Mouse (Mus musculus) liver, adult 2 months (tissue): Measurements from ENCODE around the gene Cdr2.
"Not testable (repeated sequence)": the region's sequence is repeated elsewhere in the genome, so short reads cannot be mapped to it uniquely, and the experiment has no call there.

ENCODE experiments used
- CTCF ChIP-seq: fragments of 200-500 bp; IDR thresholded peaks from 2 replicates; pipeline ENCODE4 v1.5.1; 2011; ENCODE audit warnings: low read depth, low read length, control low read depth
- POLR2A ChIP-seq: fragments of 200-500 bp; IDR thresholded peaks from 2 replicates; pipeline ENCODE4 v1.6.1; 2011; ENCODE audit warnings: low read length, control low read depth; ENCODE audit not compliant: insufficient read depth; ENCODE audit errors: extremely low read depth

DNA sequence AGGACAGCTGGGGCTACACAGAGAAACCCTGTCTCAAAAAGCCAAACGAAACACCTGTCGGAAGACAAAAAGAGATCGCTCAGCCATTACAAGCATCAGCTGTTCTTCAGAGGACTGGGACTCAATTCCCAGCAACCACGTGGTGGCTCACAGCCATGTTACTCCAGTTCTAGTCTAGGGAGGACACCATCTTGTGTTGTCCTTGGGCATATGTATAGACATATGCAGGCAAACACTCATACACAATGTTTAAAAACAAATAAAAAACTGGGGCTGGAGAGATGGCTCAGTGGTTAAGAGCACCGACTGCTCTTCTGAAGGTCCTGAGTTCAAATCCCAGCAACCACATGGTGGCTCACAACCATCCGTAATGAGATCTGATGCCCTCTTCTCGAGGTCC, 28.5 kb downstream of the Cdr2 start:
- TF ChIP-seq POLR2A, CTCF: not testable (repeated sequence)
